ENCODE assay signal across 14 mouse cellular contexts in genomic region chr3:94478591-94479169, GRCm38 (mm10). TPM values are rescaled to one million over a fixed set of nuclear protein-coding genes. Genes with fewer than 3 reads are reported as not detected.
DNase-seq lines count a peak whose midpoint lies in the region; ATAC-seq and TF ChIP-seq lines count a peak whose summit lies in the region.
"Had no signal": no experiment of that assay in that cellular context is flagged by ENCODE, and none has a peak within 500 bp of the region (broad histone marks: within the 10 kb centered on the region; RNA-seq: fewer than 3 reads in every experiment).

No protein-coding gene starts in this region.

- no peak for TF ChIP-seq POLR2A in olfactory bulb, adult 2 months (IDR thresholded peaks at IDR 0.05; ENCODE audit: insufficient read depth, low read depth, low read length)

- H3K36me3 ChIP-seq in lung, embryonic 15.5 days, result no peaks in the 10 kb centered on the region
- no peaks in the 10 kb centered on the region for H3K36me3 ChIP-seq in forebrain, embryonic 11.5 days (ENCODE audit: control insufficient read depth, insufficient read depth, low read length)
- no peaks in the 10 kb centered on the region for H3K36me3 ChIP-seq in intestine, embryonic 16.5 days (ENCODE audit: control insufficient read depth, insufficient read depth, low read length)
- H3K36me3 ChIP-seq: embryonic facial prominence, embryonic 13.5 days; heart, embryonic 13.5 days had no signal

- no peak for TF ChIP-seq CTCF in olfactory bulb, adult 2 months (IDR thresholded peaks at IDR 0.05; ENCODE audit: insufficient read depth, low read depth, low read length)

- H3K9me3 ChIP-seq in lung, embryonic 15.5 days, result no peaks in the 10 kb centered on the region
- no peaks in the 10 kb centered on the region for H3K9me3 ChIP-seq in forebrain, embryonic 11.5 days (ENCODE audit: control insufficient read depth, low read length)
- H3K9me3 ChIP-seq in intestine, embryonic 16.5 days (ENCODE audit: control insufficient read depth, low read length), result no peaks in the 10 kb centered on the region
- H3K9me3 ChIP-seq: embryonic facial prominence, embryonic 13.5 days; heart, embryonic 13.5 days; megakaryocyte, embryonic 14.5 days had no signal

- DNase-seq in lung, postnatal 25 days (ENCODE audit: low spot score), result no peak
- DNase-seq in forebrain, embryonic 11.5 days (ENCODE audit: low spot score), result peak; percentile 57
- no peak for DNase-seq in thymus, postnatal 10 days (ENCODE audit: low spot score in 2 of 2)
- DNase-seq: kidney, postnatal 10 days had no signal

- no peak overlapping the region for H3K4me2 ChIP-seq in lung, embryonic 15.5 days
- peak overlapping the region; percentile 54 for H3K4me2 ChIP-seq in forebrain, embryonic 11.5 days (ENCODE audit: low read depth, low read length, severe bottlenecking)
- no peak overlapping the region for H3K4me2 ChIP-seq in intestine, embryonic 16.5 days (ENCODE audit: low read depth, low read length)

- ATAC-seq in lung, embryonic 15.5 days (ENCODE audit: borderline replicate concordance, extremely low read depth, low FRiP score, low TSS enrichment), result 0 out of 2 replicates have a peak, but pooled peaks have one; percentile 19
- ATAC-seq in forebrain, embryonic 11.5 days (replicated peaks; ENCODE audit: low FRiP score), result peak; percentile 16; the same call in 1 of the 2 replicates
- no peak for ATAC-seq in intestine, embryonic 16.5 days
- no peak for ATAC-seq in megakaryocyte-erythroid progenitor cell, adult 5-6 weeks (replicated peaks; ENCODE audit: low FRiP score, low TSS enrichment, poor library complexity, severe bottlenecking)

- H3K4me3 ChIP-seq in lung, embryonic 15.5 days, result no peak overlapping the region
- H3K4me3 ChIP-seq in forebrain, embryonic 11.5 days (ENCODE audit: low read depth, low read length), result peak overlapping the region; percentile 51
- H3K4me3 ChIP-seq in intestine, embryonic 16.5 days (ENCODE audit: low read length), result peak overlapping the region; percentile 26
- H3K4me3 ChIP-seq in olfactory bulb, adult 2 months (ENCODE audit: insufficient read depth, low read depth, low read length), result peak overlapping the region; percentile 78
- H3K4me3 ChIP-seq: embryonic facial prominence, embryonic 13.5 days; megakaryocyte, embryonic 14.5 days had no signal

- no peak overlapping the region for H3K9ac ChIP-seq in lung, embryonic 15.5 days
- H3K9ac ChIP-seq in forebrain, embryonic 11.5 days (ENCODE audit: low read length), result peak overlapping the region; percentile 71
- no peak overlapping the region for H3K9ac ChIP-seq in intestine, embryonic 16.5 days (ENCODE audit: low read depth, low read length)
- H3K9ac ChIP-seq: embryonic facial prominence, embryonic 13.5 days; heart, embryonic 13.5 days had no signal

- no peak overlapping the region for H3K27ac ChIP-seq in lung, embryonic 15.5 days
- H3K27ac ChIP-seq in forebrain, embryonic 11.5 days (ENCODE audit: low read depth, low read length), result peak overlapping the region; percentile 82
- H3K27ac ChIP-seq in intestine, embryonic 16.5 days (ENCODE audit: low read length), result no peak overlapping the region
- peak overlapping the region; percentile 96 for H3K27ac ChIP-seq in olfactory bulb, adult 2 months (ENCODE audit: insufficient read depth, low read depth, low read length)
- H3K27ac ChIP-seq: embryonic facial prominence, embryonic 13.5 days; heart, embryonic 13.5 days had no signal

- peaks cover 29% of the 10 kb centered on the region for H3K27me3 ChIP-seq in lung, embryonic 15.5 days
- no peaks in the 10 kb centered on the region; the same call in 1 of the 2 replicates for H3K27me3 ChIP-seq in forebrain, embryonic 11.5 days (ENCODE audit: control insufficient read depth, insufficient read depth, low read length)
- H3K27me3 ChIP-seq in intestine, embryonic 16.5 days (replicated peaks; ENCODE audit: control insufficient read depth, insufficient read depth, low read length), result no peaks in the 10 kb centered on the region; the same call in 1 of the 2 replicates

- 15% methylated on average over 9 of the region's 9 CpGs for WGBS in lung, embryonic 15.5 days
- WGBS in forebrain, embryonic 11.5 days, result 5% methylated on average over 9 of the region's 9 CpGs
- 10% methylated on average over 9 of the region's 9 CpGs for WGBS in intestine, embryonic 16.5 days
- WGBS in olfactory bulb, adult 2 months, result 3% methylated on average over 9 of the region's 9 CpGs

- H3K4me1 ChIP-seq in lung, embryonic 15.5 days, result no peaks in the 10 kb centered on the region
- H3K4me1 ChIP-seq in forebrain, embryonic 11.5 days (replicated peaks; ENCODE audit: control insufficient read depth, insufficient read depth, low read length), result peaks cover 30% of the 10 kb centered on the region
- peaks cover 6% of the 10 kb centered on the region; the same call in 1 of the 2 replicates for H3K4me1 ChIP-seq in intestine, embryonic 16.5 days (ENCODE audit: control insufficient read depth, insufficient read depth, low read length)
- peaks cover 45% of the 10 kb centered on the region for H3K4me1 ChIP-seq in olfactory bulb, adult 2 months (ENCODE audit: control insufficient read depth, insufficient read depth, low read length)
- H3K4me1 ChIP-seq: embryonic facial prominence, embryonic 13.5 days had no signal

RNA-seq across cellular contexts. Expression of gene Celf3, which starts 0.6 kb away (rescaled TPM):
- polyA plus RNA-seq in lung, embryonic 15.5 days (2015; fragmentation: Nextera tagmentation; extraction: Ambion mirVana), result 2.3 and 4.6 TPM in 2 replicates
- polyA plus RNA-seq in forebrain, embryonic 11.5 days (2014; fragmentation: Nextera tagmentation; extraction: Ambion mirVana), result 137 and 149 TPM in 2 replicates
- 18.8 and 24.1 TPM in 2 replicates for polyA plus RNA-seq in intestine, embryonic 16.5 days (2015; fragmentation: Nextera tagmentation; extraction: Ambion mirVana)
- 386 TPM in 1 of 2 replicates, not detected in the other for polyA plus RNA-seq in olfactory bulb, adult 2 months (2012; ENCODE audit: insufficient read depth, insufficient read length, low replicate concordance, missing spikeins)
- total RNA-seq in megakaryocyte-erythroid progenitor cell, adult 5-6 weeks (2014; fragmentation: Nextera tagmentation), result not detected in 2 replicates
- total RNA-seq in megakaryocyte-erythroid progenitor cell, adult 5-6 weeks (2017), result not detected in 2 replicates
- total RNA-seq: liver, adult 2 months had no signal
- polyA plus RNA-seq: liver, adult 2 months had no signal

RNA-seq across cellular contexts. Expression of gene Riiad1, which starts 1.5 kb away (rescaled TPM):
- polyA plus RNA-seq in lung, embryonic 15.5 days (2015; fragmentation: Nextera tagmentation; extraction: Ambion mirVana), result 7.8 and 8.4 TPM in 2 replicates
- polyA plus RNA-seq in forebrain, embryonic 11.5 days (2014; fragmentation: Nextera tagmentation; extraction: Ambion mirVana), result 12.8 and 15.5 TPM in 2 replicates
- polyA plus RNA-seq in intestine, embryonic 16.5 days (2015; fragmentation: Nextera tagmentation; extraction: Ambion mirVana), result 5.4 TPM in 2 replicates
- polyA plus RNA-seq in olfactory bulb, adult 2 months (2012; ENCODE audit: insufficient read depth, insufficient read length, low replicate concordance, missing spikeins), result not detected in 2 replicates
- 3.9 TPM in 1 of 2 replicates, not detected in the other for total RNA-seq in megakaryocyte-erythroid progenitor cell, adult 5-6 weeks (2014; fragmentation: Nextera tagmentation)
- total RNA-seq in megakaryocyte-erythroid progenitor cell, adult 5-6 weeks (2017), result not detected in 2 replicates
- total RNA-seq: ES-E14; liver, adult 2 months had no signal
- polyA plus RNA-seq: liver, adult 2 months had no signal

RNA-seq across cellular contexts. Expression of gene Oaz3, which starts 35.0 kb away (rescaled TPM):
- polyA plus RNA-seq in lung, embryonic 15.5 days (2015; fragmentation: Nextera tagmentation; extraction: Ambion mirVana), result 0.42 and 0.49 TPM in 2 replicates
- polyA plus RNA-seq in forebrain, embryonic 11.5 days (2014; fragmentation: Nextera tagmentation; extraction: Ambion mirVana), result 0.40 and 0.76 TPM in 2 replicates
- 0.17 and 0.23 TPM in 2 replicates for polyA plus RNA-seq in intestine, embryonic 16.5 days (2015; fragmentation: Nextera tagmentation; extraction: Ambion mirVana)
- polyA plus RNA-seq in olfactory bulb, adult 2 months (2012; ENCODE audit: insufficient read depth, insufficient read length, low replicate concordance, missing spikeins), result not detected in 2 replicates
- total RNA-seq in megakaryocyte-erythroid progenitor cell, adult 5-6 weeks (2014; fragmentation: Nextera tagmentation), result not detected in 2 replicates
- total RNA-seq in megakaryocyte-erythroid progenitor cell, adult 5-6 weeks (2017), result not detected in 2 replicates
- total RNA-seq: adrenal gland, adult 18-20 months had no signal
- polyA plus RNA-seq: embryonic facial prominence, embryonic 13.5 days had no signal

RNA-seq across cellular contexts. Expression of gene Mrpl9, which starts 35.6 kb away (rescaled TPM):
- 59.5 and 62.6 TPM in 2 replicates for polyA plus RNA-seq in lung, embryonic 15.5 days (2015; fragmentation: Nextera tagmentation; extraction: Ambion mirVana)
- polyA plus RNA-seq in forebrain, embryonic 11.5 days (2014; fragmentation: Nextera tagmentation; extraction: Ambion mirVana), result 65.3 and 67.0 TPM in 2 replicates
- polyA plus RNA-seq in intestine, embryonic 16.5 days (2015; fragmentation: Nextera tagmentation; extraction: Ambion mirVana), result 68.1 and 77.6 TPM in 2 replicates
- not detected in 2 replicates for polyA plus RNA-seq in olfactory bulb, adult 2 months (2012; ENCODE audit: insufficient read depth, insufficient read length, low replicate concordance, missing spikeins)
- total RNA-seq in megakaryocyte-erythroid progenitor cell, adult 5-6 weeks (2014; fragmentation: Nextera tagmentation), result 47.9 and 62.5 TPM in 2 replicates
- 92.4 and 99.0 TPM in 2 replicates for total RNA-seq in megakaryocyte-erythroid progenitor cell, adult 5-6 weeks (2017)

Comparison
In these comparisons a context has a peak if more than half of its experiments do, and no peak if none do; other contexts are left out.
1. ATAC-seq: peak in lung, embryonic 15.5 days (single experiment) and forebrain, embryonic 11.5 days (single experiment); none in intestine, embryonic 16.5 days (single experiment) and megakaryocyte-erythroid progenitor cell, adult 5-6 weeks (single experiment).
2. H3K27ac ChIP-seq: peak in forebrain, embryonic 11.5 days (single experiment) and olfactory bulb, adult 2 months (single experiment); none in lung, embryonic 15.5 days (single experiment) and intestine, embryonic 16.5 days (single experiment).